Mouse (Mus musculus): ENCODE results near the gene Tmcc3.

Gene Tmcc3

GRCm38 (mm10) chr10:94621420-94622225 is 309.9 kb downstream of the Tmcc3 start:
- no peak for DNase-seq (ENCODE audit: extremely low read depth, insufficient read length, low spot score)

GRCm38 (mm10) chr10:94622281-94622680 is 310.5 kb downstream of the Tmcc3 start:
- no peak for DNase-seq (ENCODE audit: extremely low read depth, insufficient read length, low spot score)

- DNase-seq (ENCODE audit: extremely low read depth, insufficient read length, low spot score): no peak
Measured at GRCm38 (mm10) chr10:94622828-94623227, 311.1 kb downstream of the Tmcc3 start.

- peak; percentile 42 for DNase-seq (ENCODE audit: extremely low read depth, insufficient read length, low spot score)
Measured at GRCm38 (mm10) chr10:94623617-94624016, 311.9 kb downstream of the Tmcc3 start.

DNA sequence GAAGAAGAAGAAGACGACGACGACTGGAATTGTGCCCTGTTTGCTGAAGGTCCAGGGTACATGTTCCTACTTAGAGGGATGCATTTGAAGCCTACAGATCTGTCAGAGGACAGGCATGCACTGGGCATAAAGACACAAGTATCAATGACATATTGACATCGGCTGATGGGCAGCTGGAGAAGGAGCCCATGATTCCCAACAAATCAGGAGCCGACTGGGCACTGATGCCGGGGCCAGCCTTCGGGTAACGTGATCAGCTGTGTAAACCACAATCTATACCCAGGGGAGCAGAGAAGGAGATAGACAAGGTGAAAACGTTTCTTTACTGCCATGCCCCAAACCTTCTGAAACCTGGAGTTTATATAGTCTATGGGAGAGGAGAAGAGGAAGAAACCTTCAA is 313.3 kb downstream of the Tmcc3 start:
- DNase-seq (ENCODE audit: extremely low read depth, insufficient read length, low spot score): no peak

GRCm38 (mm10) chr10:94625606-94626005 is 313.9 kb downstream of the Tmcc3 start:
- DNase-seq (ENCODE audit: extremely low read depth, insufficient read length, low spot score): no peak

DNA sequence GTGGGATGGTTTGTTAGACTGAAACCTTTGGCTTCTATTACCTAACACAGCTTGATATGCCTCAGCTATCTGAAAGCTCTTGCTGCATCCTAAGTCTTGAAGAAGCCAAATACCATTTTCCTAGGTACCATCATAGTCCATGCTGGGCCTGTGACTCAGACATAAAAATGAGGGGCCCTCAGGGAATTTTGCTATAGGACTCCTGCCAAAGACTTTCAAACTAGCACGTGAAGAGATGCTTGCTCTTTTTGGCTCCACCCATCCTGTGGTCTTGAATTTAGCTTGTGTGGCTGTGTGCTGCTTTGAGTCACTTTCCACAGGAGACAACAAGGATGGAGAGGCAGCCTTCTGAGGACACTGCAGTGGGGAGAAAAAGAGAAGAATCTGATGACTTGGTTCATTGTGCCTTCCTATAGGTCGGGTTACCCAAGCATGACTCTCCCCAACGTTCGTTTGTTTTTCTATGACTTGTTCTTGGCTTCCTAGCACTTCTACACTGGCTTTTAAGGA is 319.1 kb downstream of the Tmcc3 start:
- DNase-seq (ENCODE audit: extremely low read depth, insufficient read length, low spot score): peak; percentile 27

DNA sequence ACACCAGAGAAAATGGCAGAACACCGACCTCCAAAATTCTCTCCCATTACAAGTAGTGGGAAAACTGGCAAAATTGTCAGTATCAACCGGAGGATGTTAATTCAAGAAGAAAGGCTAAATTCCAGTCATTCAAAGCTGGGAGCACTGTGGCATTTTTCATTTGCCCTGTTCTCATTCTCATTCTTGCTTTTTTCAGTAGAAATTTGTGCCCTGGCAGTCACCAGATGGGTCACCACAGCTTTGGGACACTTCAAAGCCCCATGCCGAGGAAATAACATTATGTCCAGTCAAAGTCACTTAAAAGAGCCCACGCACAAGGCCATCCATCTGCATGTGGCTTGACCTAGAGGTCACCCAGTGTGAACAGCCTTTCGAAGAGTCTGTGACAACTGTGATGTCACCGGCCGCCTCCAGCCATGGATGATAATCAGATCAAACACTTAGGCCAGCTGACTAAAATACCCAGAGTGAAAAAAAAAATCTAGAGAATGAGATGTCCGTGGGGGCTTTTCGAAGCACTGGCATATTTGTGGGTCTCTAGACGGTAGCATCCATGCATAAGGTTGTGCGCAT is 319.9 kb downstream of the Tmcc3 start:
- no peak for DNase-seq (ENCODE audit: extremely low read depth, insufficient read length, low spot score)

GRCm38 (mm10) chr10:94632245-94632644 is 320.5 kb downstream of the Tmcc3 start:
- DNase-seq (ENCODE audit: extremely low read depth, insufficient read length, low spot score): no peak

- no peak for DNase-seq (ENCODE audit: extremely low read depth, insufficient read length, low spot score)
Measured at GRCm38 (mm10) chr10:94638599-94638998, 326.9 kb downstream of the Tmcc3 start.

GRCm38 (mm10) chr10:94639281-94639680 is 327.5 kb downstream of the Tmcc3 start:
- no peak for DNase-seq (ENCODE audit: extremely low read depth, insufficient read length, low spot score)

DNA sequence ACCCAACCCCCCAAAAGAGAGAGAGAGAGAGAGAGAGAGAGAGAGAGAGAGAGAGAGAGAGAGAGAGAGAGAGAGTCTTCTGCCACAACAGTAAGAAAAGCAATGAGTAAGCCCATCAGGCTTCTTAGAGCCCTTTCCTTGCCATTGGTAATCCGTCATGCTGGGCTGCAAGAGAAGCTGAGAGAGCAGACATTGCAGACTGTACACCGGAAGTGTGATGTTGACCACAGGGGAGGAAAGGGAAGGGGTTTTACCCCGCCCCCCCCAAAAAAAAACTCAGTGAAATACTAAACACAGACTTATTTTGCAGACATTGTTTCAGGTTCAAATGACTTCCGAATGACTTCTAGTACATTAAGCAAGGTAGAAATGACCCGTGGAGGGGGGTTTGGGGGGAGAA is 328.3 kb downstream of the Tmcc3 start:
- no peak for DNase-seq (ENCODE audit: extremely low read depth, insufficient read length, low spot score)
